Mouse (Mus musculus) kidney, postnatal 0 days (tissue): ENCODE data around the gene Duxbl3. TPM values are rescaled to one million over a fixed set of nuclear protein-coding genes. Genes with fewer than 3 reads are reported as not detected.

ENCODE experiments used
- ATAC-seq: fragments of 200-750 bp; cut with Nextera tagmentation; replicated peaks from 2 replicates; pipeline ENCODE4 v1.8.0; 2017; ENCODE audit warnings: low read depth, moderate number of reproducible peaks, moderate TSS enrichment, moderate library complexity; ENCODE audit not compliant: low FRiP score
- DNase-seq: peaks from one replicate; pipeline ENCODE4 v3.0.0-alpha.2; 2016; ENCODE audit warnings: low spot score
- H3K27ac ChIP-seq: fragments of 300-500 bp; sonication (generic); 2 replicates; pipeline ENCODE4 v1.5.1; 2014; ENCODE audit warnings: mild to moderate bottlenecking
- H3K27me3 ChIP-seq: fragments of 300-500 bp; sonication (generic); 2 replicates; pipeline ENCODE4 v1.6.1; 2014; ENCODE audit warnings: low read length, mixed read lengths; ENCODE audit not compliant: insufficient read depth
- H3K36me3 ChIP-seq: fragments of 300-500 bp; sonication (generic); 2 replicates; pipeline ENCODE4 v1.6.1; 2014; ENCODE audit warnings: low read length, mixed read lengths; ENCODE audit not compliant: insufficient read depth
- H3K4me1 ChIP-seq: fragments of 300-500 bp; sonication (generic); replicated peaks from 2 replicates; pipeline ENCODE4 v1.6.1; 2014; ENCODE audit warnings: antibody characterized with exemption, low read length, mixed read lengths; ENCODE audit not compliant: insufficient read depth
- H3K4me2 ChIP-seq: fragments of 300-500 bp; sonication (generic); 2 replicates; pipeline ENCODE4 v1.6.1; 2014; ENCODE audit warnings: mild to moderate bottlenecking, low read length, moderate library complexity, mixed read lengths
- H3K4me3 ChIP-seq: fragments of 300-500 bp; sonication (generic); replicated peaks from 2 replicates; pipeline ENCODE4 v1.5.1; 2014; ENCODE audit warnings: low read depth, low read length
- H3K9ac ChIP-seq: fragments of 300-500 bp; sonication (generic); 2 replicates; pipeline ENCODE4 v1.6.1; 2014; ENCODE audit warnings: low read depth, low read length
- H3K9me3 ChIP-seq: fragments of 300-500 bp; sonication (generic); replicated peaks from 2 replicates; pipeline ENCODE4 v1.6.1; 2016; ENCODE audit warnings: low read length, inconsistent platforms, mixed read lengths
- CTCF ChIP-seq: IDR thresholded peaks from 2 replicates; pipeline ENCODE4 v1.5.1; 2016; ENCODE audit warnings: antibody characterized with exemption, low read depth, mild to moderate bottlenecking, moderate library complexity
- WGBS: fragments of 180-500 bp; shearing (Covaris S2); extraction: QIAGEN DNeasy Blood & Tissue Kit; methylation state at CpG from one replicate; pipeline ENCODE4 v1.1.7; 2014; 5-methylcytosine and 5-hydroxymethylcytosine counted together
- polyA plus RNA-seq: library from polyadenylated mRNA; unstranded; fragments of >200 nt; fragmentation: Nextera tagmentation; extraction: Ambion mirVana; gene quantifications from 2 replicates; pipeline ENCODE4 v1.2.1, GENCODE M21; 2015

The Duxbl3 gene
- polyA plus RNA-seq, 1 experiment from 2014 or later, result 1.9 TPM

GRCm38 (mm10) chr14:26297055-26297454, 39.3 kb downstream of the Duxbl3 start:
- peak; percentile 63 for ATAC-seq
- Histone ChIP-seq H3K36me3 (no peaks in the 10 kb centered on the region), H3K4me1 (no peaks in the 10 kb centered on the region), H3K27me3 (no peaks in the 10 kb centered on the region), H3K4me3 (no peak overlapping the region), H3K27ac (no peak overlapping the region), H3K9me3 (no peaks in the 10 kb centered on the region), H3K9ac (no peak overlapping the region), H3K4me2 (no peak overlapping the region)
- DNase-seq, result no peak
- TF ChIP-seq CTCF, result no peak
- 75% methylated on average over 4 of the region's 4 CpGs for WGBS

- no peak overlapping the region for H3K9ac ChIP-seq
- ATAC-seq (no peak), DNase-seq (no peak)
- 84% methylated on average over 5 of the region's 5 CpGs for WGBS
- H3K4me1 ChIP-seq, result no peaks in the 10 kb centered on the region
- no peak for TF ChIP-seq CTCF
- H3K9me3 ChIP-seq, result no peaks in the 10 kb centered on the region
- no peak overlapping the region for H3K27ac ChIP-seq
- no peaks in the 10 kb centered on the region for H3K36me3 ChIP-seq
- H3K4me3 ChIP-seq, result no peak overlapping the region
- no peaks in the 10 kb centered on the region for H3K27me3 ChIP-seq
- H3K4me2 ChIP-seq, result no peak overlapping the region
These were observed 39.7 kb downstream of the Duxbl3 start for GRCm38 (mm10) chr14:26297484-26297883.

- H3K36me3 ChIP-seq, result no peaks in the 10 kb centered on the region
- no peak overlapping the region for H3K4me2 ChIP-seq
- no peak overlapping the region for H3K9ac ChIP-seq
- no peaks in the 10 kb centered on the region for H3K4me1 ChIP-seq
- H3K4me3 ChIP-seq, result no peak overlapping the region
- H3K27me3 ChIP-seq, result no peaks in the 10 kb centered on the region
- DNase-seq (peak; percentile 85), ATAC-seq (no peak)
- no peak overlapping the region for H3K27ac ChIP-seq
- no peaks in the 10 kb centered on the region for H3K9me3 ChIP-seq
- TF ChIP-seq CTCF, result peak; percentile 90
- WGBS, result 39% methylated on average over 2 of the region's 2 CpGs
These were observed 45.3 kb downstream of the Duxbl3 start for GRCm38 (mm10) chr14:26303111-26303510.

- peak; percentile 72 for TF ChIP-seq CTCF
- DNase-seq (peak; percentile 66), ATAC-seq (no peak)
- Histone ChIP-seq H3K9me3 (no peaks in the 10 kb centered on the region), H3K4me3 (no peak overlapping the region), H3K27ac (no peak overlapping the region), H3K36me3 (no peaks in the 10 kb centered on the region), H3K9ac (no peak overlapping the region), H3K27me3 (no peaks in the 10 kb centered on the region), H3K4me1 (no peaks in the 10 kb centered on the region), H3K4me2 (no peak overlapping the region)
- 39% methylated on average over 2 of the region's 2 CpGs for WGBS
These were observed 48.3 kb downstream of the Duxbl3 start for GRCm38 (mm10) chr14:26306032-26306431.

- Histone ChIP-seq H3K9ac (no peak overlapping the region), H3K9me3 (no peaks in the 10 kb centered on the region), H3K4me1 (no peaks in the 10 kb centered on the region), H3K27ac (no peak overlapping the region), H3K27me3 (no peaks in the 10 kb centered on the region), H3K4me2 (no peak overlapping the region), H3K4me3 (no peak overlapping the region), H3K36me3 (no peaks in the 10 kb centered on the region)
- ATAC-seq (no peak), DNase-seq (no peak)
- no peak for TF ChIP-seq CTCF
- WGBS, result 89% methylated on average over 6 of the region's 6 CpGs
These were observed 51.1 kb downstream of the Duxbl3 start for GRCm38 (mm10) chr14:26308813-26309212.

GRCm38 (mm10) chr14:26309511-26309910, 51.7 kb downstream of the Duxbl3 start:
- no peaks in the 10 kb centered on the region for H3K36me3 ChIP-seq
- TF ChIP-seq CTCF, result no peak
- no peak overlapping the region for H3K27ac ChIP-seq
- H3K4me2 ChIP-seq, result no peak overlapping the region
- no peaks in the 10 kb centered on the region for H3K27me3 ChIP-seq
- H3K4me3 ChIP-seq, result no peak overlapping the region
- no peak for ATAC-seq
- no peaks in the 10 kb centered on the region for H3K4me1 ChIP-seq
- no peak overlapping the region for H3K9ac ChIP-seq
- no peak for DNase-seq
- H3K9me3 ChIP-seq, result no peaks in the 10 kb centered on the region
- WGBS, result 90% methylated on average over 1 of the region's 1 CpGs

GRCm38 (mm10) chr14:26316246-26316730, 58.5 kb downstream of the Duxbl3 start:
- DNase-seq (no peak), ATAC-seq (no peak)
- no peaks in the 10 kb centered on the region for H3K36me3 ChIP-seq
- 78% methylated on average over 3 of the region's 3 CpGs for WGBS
- no peaks in the 10 kb centered on the region for H3K4me1 ChIP-seq
- no peak for TF ChIP-seq CTCF
- no peak overlapping the region for H3K9ac ChIP-seq
- H3K4me2 ChIP-seq, result no peak overlapping the region
- H3K4me3 ChIP-seq, result no peak overlapping the region
- no peaks in the 10 kb centered on the region for H3K27me3 ChIP-seq
- H3K27ac ChIP-seq, result no peak overlapping the region
- H3K9me3 ChIP-seq, result no peaks in the 10 kb centered on the region

Other genes with a start within 250 kb of the Duxbl3 start
- 58.2 and 63.5 TPM in 2 replicates for gene Gm9780, start 215.3 kb upstream of the Duxbl3 start, polyA plus RNA-seq
- gene Tmem254c, start 190.6 kb upstream of the Duxbl3 start, polyA plus RNA-seq, result 68.1 and 76.8 TPM in 2 replicates
- not detected in 2 replicates for gene Cphx2, start 176.4 kb upstream of the Duxbl3 start, polyA plus RNA-seq
- 0.42 and 0.46 TPM in 2 replicates for gene Cphx3, start 175.7 kb upstream of the Duxbl3 start, polyA plus RNA-seq
- not detected in 2 replicates for gene Duxbl2, start 139.6 kb upstream of the Duxbl3 start, polyA plus RNA-seq
- 61.2 and 68.2 TPM in 2 replicates for gene Plac9b, start 75.5 kb upstream of the Duxbl3 start, polyA plus RNA-seq
- gene Tmem254b, start 50.9 kb upstream of the Duxbl3 start, polyA plus RNA-seq, result 49.9 and 53.6 TPM in 2 replicates